Mouse (Mus musculus) heart, adult 9 months (tissue): ENCODE results near the gene Shmt2.
A peak's percentile ranks its signal among the peaks of the same experiment; 100 is the strongest.

Source experiments
- DNase-seq, 2 experiments: peaks; one replicate each; pipeline ENCODE4 v3.0.0; 2022; ENCODE audit warnings: low spot score in 2 of 2

Shmt2 gene

DNA sequence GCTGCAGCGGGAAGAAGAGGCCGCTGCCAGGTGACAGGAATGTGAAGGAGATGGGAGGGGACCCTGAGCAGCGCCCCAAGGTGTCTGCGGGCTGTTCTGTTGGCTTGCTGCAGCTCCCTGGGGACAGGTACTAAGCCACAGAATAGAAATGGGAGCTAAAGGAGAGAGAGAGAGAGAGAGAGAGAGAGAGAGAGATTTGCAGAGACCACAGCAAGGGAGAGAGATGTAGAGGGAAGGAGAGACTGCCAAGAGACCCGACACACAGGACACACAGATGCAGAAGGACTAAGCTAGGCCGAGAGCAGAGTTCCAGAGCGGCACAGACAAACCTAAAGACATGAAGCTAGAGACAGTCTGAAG lies 10.0 kb downstream of the Shmt2 start:
- DNase-seq: no peak

- no peak for DNase-seq
These were observed 10.5 kb downstream of the Shmt2 start for GRCm38 (mm10) chr10:127511634-127512306.

GRCm38 (mm10) chr10:127510895-127511617 lies 11.2 kb downstream of the Shmt2 start:
- DNase-seq: no peak

- no peak for DNase-seq
These were observed 12.2 kb downstream of the Shmt2 start for GRCm38 (mm10) chr10:127509837-127510701.

DNA sequence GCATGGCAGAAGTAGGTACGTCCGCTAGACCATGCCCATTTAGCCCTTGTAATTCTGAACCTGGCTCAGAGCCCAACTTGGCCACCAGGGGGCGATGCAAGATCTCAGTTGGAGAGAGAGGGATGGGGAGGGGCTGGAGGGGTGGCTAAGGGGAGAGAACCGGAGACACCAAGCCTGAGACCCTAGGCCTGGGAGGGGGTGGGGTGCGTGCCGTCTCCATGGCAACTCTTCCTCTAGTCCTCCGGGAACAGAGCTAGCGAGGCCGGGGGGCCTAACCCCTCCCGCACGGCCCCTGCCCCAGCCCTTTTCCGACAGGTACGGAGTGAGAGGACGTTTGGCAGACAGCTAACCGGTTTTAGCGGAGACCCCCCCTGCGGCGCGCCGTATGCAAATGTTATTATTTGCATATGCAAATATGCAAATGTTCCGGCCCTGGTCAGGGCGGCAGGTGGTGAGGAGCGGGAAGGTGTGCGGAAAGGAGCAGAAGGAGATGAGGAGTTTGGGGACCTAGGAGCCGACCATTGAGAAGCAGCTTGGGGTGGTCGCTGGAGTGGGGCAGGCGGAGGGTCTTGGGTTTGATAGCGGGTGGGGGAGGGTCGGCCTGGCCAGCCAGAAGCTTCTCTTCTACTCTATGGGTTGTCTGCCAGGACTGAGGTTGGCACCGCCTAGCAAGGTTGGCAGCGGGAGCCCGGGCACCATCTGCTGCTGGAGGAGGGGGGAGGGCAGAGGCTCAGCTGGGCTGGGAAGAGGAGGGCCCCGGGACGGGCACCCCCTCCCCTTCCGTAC lies 13.0 kb downstream of the Shmt2 start:
- peak; percentile 53 to 61 for DNase-seq

GRCm38 (mm10) chr10:127508239-127508638 lies 14.0 kb downstream of the Shmt2 start:
- peak in 1 of 2 experiments; percentile 35 for DNase-seq

DNA sequence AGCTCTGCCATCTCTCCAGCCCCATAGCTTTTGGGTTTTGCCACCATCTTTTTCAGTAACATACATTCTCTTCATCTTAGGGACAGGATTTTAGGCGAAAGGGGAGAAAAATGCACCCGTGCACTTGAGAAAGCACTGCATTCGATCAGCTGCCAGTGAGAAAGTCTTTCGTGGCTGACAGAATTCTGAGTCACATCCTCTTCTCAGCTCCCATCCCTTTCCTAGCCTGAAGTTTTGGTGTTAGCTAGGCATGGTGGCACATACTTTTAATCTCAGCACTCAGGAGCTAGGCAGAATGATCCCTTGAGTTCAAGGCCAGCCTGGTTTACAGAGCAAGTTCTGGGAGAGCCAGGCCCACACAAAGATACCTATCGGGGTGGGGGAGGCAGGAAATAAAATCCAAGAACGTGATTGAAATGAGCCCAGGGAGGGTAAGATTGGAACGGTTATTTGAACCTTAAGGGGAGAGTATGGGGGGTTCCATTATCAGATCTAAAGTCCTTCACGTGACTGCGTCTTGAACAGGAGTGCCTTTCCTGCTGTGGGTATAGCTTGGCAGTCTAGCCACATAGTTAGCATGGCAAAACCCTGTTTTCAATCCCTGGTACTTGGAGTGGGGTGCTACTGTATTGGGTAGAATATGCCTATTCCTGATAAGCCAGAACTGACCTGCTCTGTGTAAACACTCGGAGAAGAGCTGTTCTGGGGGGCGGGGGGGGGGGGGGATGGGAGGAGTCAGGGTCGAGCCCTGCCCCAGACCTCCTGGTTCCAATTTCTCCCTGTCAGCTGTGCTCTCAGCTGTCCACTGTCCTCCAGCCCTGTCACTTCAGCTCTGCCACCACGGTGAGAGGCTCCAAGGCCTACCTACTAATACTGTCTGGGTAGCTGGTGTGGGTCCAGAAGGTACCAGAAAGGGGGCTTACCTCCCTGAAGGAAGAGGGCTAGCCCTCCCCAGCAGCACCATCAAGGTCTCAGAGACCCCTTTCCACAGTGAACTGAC lies 21.1 kb downstream of the Shmt2 start, which contains the start of gene Stac3:
Gene Stac3 (plus strand): TSS at position 793 of the 1,000 bp plus-strand sequence.
- DNase-seq: no peak

GRCm38 (mm10) chr10:127500042-127500441 lies 22.2 kb downstream of the Shmt2 start:
- no peak for DNase-seq

- no peak for DNase-seq
These were observed 22.7 kb downstream of the Shmt2 start for GRCm38 (mm10) chr10:127499516-127499915.

- no peak for DNase-seq
These were observed 26.1 kb downstream of the Shmt2 start for GRCm38 (mm10) chr10:127496156-127496555.

- DNase-seq: no peak
These were observed 30.1 kb downstream of the Shmt2 start for GRCm38 (mm10) chr10:127492118-127492517.

GRCm38 (mm10) chr10:127491128-127491512 lies 31.1 kb downstream of the Shmt2 start:
- DNase-seq: no peak

DNA sequence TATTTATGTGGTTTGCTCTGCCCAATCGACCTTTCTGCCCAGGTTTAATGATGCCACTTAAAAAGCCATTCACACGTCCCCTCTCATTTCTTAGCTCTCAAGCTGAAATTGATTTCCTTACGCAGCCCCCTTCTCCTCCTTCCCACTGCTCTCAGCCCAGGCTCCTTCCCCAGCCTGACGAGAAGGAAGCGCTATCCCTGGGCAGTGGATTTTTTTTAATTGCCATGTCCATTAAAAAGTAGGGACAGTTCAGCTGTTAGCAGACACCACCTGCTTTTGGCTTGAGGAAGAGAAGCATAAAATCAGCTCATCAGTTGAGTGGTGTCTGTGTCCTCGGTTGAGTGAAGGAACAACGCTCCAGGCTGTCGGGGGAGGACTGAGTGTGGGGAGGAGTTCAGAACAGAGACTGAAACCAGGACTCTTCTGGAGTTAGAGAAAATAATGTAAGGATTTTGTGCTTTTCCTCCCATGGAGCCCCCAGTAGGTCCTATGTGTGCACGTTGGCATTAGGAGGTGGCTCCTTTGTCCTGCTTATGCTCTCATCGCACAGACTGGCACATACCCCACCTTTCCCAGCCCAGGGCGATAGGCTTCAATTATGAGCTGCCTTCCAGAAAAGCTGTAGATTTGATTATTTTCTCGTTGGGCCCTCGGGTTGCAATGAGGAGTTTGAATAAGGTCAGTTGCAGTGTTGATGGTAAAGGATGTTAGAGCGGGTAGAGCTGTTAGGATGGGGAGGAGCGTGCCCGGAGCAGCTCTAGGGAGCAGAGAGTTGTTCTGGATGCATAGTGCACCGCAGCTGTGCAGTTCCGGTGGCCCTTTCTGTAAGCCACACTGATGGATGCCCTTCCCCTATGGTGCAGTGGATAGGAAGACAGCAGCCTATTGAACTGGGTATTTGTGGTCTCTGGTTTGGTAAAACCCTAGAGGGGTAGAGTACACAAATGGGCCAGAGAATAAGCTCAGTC lies 31.8 kb downstream of the Shmt2 start:
- no peak for DNase-seq

DNA sequence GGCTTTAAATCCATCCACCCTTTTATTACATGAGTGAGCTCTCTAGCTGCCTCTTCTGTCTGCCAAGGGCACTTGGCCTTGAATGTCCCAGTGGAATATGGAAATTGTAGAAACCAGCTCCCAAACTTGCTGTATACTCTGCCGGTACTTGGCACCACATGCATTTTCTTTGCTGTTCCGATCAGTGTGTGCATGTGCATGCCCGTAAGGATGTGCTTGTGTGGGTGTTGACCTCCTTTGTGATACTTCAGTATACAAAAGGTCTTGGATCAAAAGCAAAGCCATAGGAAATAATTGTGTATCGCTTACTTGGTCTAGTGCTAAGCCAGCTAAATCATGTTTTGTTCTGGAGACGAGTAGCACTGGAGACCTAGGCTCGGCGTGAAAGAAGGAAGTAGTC lies 33.4 kb downstream of the Shmt2 start:
- DNase-seq: no peak

DNA sequence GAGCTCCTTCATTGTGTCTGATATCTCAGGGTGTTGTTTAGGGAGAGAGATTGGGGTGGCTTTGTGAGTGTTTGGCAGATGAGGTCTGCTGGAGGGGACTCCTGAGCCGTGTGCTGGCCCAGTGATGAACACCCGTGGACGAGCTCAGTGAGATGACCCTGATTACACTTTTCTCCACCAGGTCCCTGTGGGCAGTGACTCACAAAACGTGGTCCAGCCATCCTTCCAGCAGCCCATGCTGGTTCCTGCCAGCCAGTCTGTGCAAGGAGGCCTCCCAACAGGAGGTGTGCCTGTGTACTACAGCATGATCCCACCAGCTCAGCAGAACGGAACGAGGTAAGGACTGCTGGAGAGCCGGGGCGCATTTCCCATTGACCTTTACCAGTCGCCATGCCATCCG lies 37.0 kb downstream of the Shmt2 start:
- DNase-seq: no peak

DNA sequence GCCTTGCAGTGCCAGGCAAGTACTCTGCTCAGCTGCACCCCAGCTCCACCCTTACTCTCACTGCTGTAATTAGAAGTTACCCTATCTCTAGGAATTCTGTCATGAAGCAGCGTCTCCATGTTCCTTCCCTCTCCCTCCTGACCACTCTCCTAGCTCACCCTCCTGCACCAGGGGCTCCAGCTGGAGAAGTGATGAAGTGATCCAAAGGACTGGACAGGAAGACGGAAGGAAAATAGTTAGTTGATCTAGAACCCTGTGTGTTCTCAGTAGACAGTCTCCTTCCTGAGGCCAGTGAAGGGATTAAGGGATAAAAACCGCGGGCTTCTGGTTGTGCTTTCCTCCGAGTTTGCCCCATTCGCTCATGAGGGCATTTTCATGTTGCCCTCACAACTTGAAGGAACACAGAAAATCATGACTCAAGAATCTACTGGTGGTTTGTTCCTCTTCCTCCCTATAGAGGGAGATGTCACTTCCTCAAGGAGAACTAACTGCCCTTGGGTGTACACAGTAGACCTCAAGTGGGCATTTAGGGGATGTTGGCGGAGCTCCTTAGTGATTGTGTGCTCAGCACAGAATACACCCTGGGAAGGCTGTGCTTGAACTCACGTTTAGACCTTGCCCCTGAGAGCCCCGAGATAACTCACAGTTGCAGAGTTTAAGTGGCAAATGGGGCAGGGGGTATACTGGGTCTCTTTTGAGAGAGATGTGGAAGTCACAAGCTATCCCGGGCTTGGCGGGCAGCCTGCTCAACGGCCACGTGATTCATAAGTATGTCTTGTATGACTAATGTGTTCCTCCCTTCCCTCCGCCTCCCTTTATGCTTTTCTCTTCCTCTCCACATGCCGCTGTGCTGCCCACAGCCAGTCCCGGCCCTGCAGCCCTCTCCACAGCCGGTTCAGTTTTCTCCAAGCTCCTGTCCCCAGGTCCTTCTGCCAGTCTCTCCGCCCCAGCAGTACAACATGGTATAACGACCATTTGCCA lies 41.1 kb downstream of the Shmt2 start:
- DNase-seq: peak; percentile 51

DNA sequence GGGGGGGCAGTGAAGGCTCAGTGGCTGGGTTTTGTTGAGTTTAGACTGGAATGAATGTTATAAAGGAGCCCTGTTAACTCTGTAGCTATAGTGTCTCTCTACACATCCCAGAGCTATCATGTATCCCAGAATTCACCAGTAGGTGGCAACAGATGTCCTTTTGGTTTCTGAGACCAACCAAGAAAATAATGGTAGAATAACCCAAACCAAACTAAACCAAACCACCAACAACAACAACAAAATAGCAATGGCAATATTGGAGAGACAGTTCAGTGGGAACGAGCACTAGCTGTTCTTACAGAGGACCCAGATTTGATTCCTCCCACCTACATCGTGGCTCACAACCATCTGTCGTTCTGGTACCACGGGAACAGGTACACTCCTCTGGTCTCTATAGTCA lies 43.1 kb downstream of the Shmt2 start:
- no peak for DNase-seq

GRCm38 (mm10) chr10:127477301-127477700 lies 44.9 kb downstream of the Shmt2 start:
- DNase-seq: no peak
